Mouse (Mus musculus): Measurements from ENCODE around the gene Mansc4.

Mansc4 gene

DNA sequence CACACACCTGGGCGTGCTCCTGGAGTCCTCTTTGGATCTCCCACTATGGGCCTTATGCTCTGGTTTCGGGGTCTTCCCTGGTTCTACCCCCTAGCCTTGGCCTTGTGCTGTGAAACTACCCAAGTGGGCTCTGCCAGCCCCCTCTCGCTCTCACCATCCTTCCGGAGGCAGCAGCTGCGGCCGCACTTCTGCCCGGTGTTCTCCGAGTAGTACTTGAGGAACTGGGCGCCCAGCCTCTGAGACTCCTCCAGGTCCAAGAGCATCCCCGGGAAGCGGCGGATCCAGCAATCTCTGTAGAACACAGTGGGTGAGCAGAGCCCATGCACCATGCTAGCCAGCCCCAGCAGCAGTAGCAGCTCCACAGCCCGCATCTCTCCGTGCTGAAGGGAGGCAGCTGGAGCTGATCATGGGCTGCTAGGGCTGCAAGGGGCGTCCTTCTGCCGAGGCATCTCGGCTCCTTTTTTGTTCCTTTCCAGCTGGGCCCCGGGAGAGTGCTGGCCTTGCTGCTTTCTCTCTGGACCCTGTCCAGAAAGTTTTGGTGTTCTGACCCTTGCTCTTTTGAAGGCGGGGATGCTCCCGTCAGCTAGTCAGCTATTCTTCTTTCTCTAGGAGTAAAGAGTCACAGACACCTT, at the start of gene Mansc4:
Gene Mansc4, minus strand, starts transcription at position 439 of the 632 bp plus-strand sequence.
- in situ Hi-C loops (cut with MboI; ENCODE audit: low pct_unique_long_range_greater_than_20kb in 1 of 2, low sequenced_read_pairs in 2 of 2, unreplicated experiment in 1 of 2) = loop anchor here (25.0 kb wide), 2 partner anchors 449 to 1901 kb away; partner anchors contain the start of genes Med21 (in 1 of the 2) and Tm7sf3 (in 1 of the 2)

GRCm38 (mm10) chr6:147127239-147127638, 40.4 kb upstream of the Mansc4 start:
- in situ Hi-C loops (cut with MboI; ENCODE audit: low pct_unique_long_range_greater_than_20kb in 1 of 2, low sequenced_read_pairs in 2 of 2, unreplicated experiment in 1 of 2) = no loop called here

GRCm38 (mm10) chr6:147121320-147121719, 34.5 kb upstream of the Mansc4 start:
- in situ Hi-C loops (cut with MboI; ENCODE audit: low pct_unique_long_range_greater_than_20kb in 1 of 2, low sequenced_read_pairs in 2 of 2, unreplicated experiment in 1 of 2) = no loop called here

- in situ Hi-C loops (cut with MboI; ENCODE audit: low pct_unique_long_range_greater_than_20kb in 1 of 2, low sequenced_read_pairs in 2 of 2, unreplicated experiment in 1 of 2) = loop anchor here in 1 of 2 experiments (10.0 kb wide), 1 partner anchor 117 kb away; no protein-coding TSS in a partner anchor
Measured at GRCm38 (mm10) chr6:147118190-147118589, 31.4 kb upstream of the Mansc4 start.

- in situ Hi-C loops (cut with MboI; ENCODE audit: low pct_unique_long_range_greater_than_20kb in 1 of 2, low sequenced_read_pairs in 2 of 2, unreplicated experiment in 1 of 2) = loop anchor here in 1 of 2 experiments (10.0 kb wide), 1 partner anchor 117 kb away; no protein-coding TSS in a partner anchor
Measured at GRCm38 (mm10) chr6:147117764-147118163, 30.9 kb upstream of the Mansc4 start.

DNA sequence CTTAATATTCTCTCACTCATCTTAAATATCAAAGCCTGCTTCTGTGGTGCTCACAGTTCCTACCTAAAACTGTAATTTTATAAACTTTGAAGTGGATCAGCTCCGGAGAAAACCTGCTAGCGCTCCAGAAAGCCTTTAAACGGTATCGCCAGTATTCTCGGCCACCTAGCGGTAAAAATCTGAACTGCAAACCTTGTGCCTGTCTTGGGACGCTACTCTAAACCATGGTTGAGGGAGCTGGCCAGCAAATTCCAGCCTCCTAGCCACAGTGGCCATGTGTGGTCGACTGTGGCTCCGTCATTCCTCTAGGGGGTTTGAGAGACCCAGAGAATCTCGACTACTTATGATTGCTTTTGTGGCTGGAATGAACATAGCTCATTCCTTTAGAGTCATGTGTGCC, 29.7 kb upstream of the Mansc4 start:
- in situ Hi-C loops (cut with MboI; ENCODE audit: low pct_unique_long_range_greater_than_20kb in 1 of 2, low sequenced_read_pairs in 2 of 2, unreplicated experiment in 1 of 2) = loop anchor here in 1 of 2 experiments (10.0 kb wide), 1 partner anchor 118 kb away; no protein-coding TSS in a partner anchor

DNA sequence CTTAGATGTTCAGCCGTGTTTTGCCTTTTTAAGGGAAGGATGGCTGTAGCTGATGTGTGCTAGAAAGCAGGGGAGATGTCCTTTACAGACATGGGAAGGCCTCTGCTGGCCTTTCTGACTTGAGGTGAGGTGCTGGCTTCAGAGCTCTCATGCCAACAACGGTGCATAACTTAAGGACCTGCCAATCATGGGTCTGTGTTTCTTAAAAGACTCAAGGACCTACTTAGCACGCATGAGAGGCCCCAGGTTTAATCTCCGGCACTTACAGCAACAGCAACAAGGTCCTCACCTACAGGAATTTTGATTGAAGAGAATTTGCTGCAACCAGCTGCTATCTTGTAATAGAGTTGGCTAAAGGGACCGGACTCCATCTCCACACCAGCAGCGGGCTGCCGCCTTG, 22.5 kb upstream of the Mansc4 start:
- in situ Hi-C loops (cut with MboI; ENCODE audit: low pct_unique_long_range_greater_than_20kb in 1 of 2, low sequenced_read_pairs in 2 of 2, unreplicated experiment in 1 of 2) = no loop called here

DNA sequence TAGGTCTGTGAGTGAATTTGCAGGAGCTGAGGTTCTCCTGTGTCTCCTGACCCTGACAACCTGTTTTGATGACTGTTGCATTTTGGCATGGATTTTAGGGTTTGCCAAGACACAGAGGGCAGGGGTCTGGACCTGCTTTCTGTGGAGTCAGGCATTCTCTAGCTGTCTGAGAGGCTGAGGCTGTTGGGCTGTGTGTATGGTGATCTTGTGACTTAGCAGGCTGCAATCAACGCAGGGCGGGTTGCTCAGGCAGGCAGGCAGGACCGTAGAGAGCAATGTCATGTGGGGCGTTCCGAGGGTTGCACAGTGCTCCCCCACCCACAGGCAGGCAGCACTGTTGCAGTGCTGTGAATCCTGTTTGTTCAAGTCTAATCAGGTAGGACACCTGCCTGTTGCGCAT, 19.9 kb upstream of the Mansc4 start:
- in situ Hi-C loops (cut with MboI; ENCODE audit: low pct_unique_long_range_greater_than_20kb in 1 of 2, low sequenced_read_pairs in 2 of 2, unreplicated experiment in 1 of 2) = no loop called here

DNA sequence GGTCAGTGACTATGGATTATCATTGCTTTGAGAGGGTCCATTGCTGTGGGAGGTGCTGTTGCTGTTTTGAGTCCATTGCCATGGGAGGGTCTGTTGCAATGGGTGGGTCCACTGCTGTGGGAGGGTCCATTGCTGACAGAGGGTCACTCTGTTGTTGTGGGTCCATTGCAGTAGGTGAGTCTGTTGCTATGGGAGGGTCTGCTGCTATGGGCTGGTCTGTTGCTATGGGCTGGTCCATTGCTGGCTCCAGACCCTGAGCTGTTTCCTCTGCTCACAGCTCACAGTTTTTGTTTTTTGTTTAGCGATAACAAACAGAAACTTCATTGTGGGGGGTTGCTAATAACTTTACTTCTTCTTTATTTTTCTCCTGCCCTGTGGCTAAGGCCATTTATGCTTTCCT, 18.7 kb upstream of the Mansc4 start:
- in situ Hi-C loops (cut with MboI; ENCODE audit: low pct_unique_long_range_greater_than_20kb in 1 of 2, low sequenced_read_pairs in 2 of 2, unreplicated experiment in 1 of 2) = no loop called here

DNA sequence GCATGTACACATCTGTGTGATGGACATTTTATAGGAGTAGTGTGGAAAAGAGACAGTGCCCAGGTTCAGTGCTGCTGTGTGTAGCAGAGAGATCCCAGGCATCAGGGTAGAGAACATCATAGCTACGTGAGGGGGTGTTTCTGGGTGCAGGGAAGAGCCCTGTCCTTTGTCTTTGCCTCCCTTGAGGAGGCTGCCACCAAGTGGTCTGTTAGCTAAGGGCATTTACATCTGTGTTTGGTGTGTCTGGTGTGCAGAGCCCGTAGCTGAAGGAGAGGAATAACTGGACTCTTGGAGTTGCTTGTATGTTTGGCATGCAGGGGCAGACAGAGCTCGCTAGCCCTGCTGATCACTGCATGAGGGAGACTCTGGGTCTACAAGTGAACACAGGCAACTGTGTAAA, 15.5 kb upstream of the Mansc4 start:
- in situ Hi-C loops (cut with MboI; ENCODE audit: low pct_unique_long_range_greater_than_20kb in 1 of 2, low sequenced_read_pairs in 2 of 2, unreplicated experiment in 1 of 2) = no loop called here

- in situ Hi-C loops (cut with MboI; ENCODE audit: low pct_unique_long_range_greater_than_20kb in 1 of 2, low sequenced_read_pairs in 2 of 2, unreplicated experiment in 1 of 2) = loop anchor here (25.0 kb wide), 2 partner anchors 462 to 1888 kb away; partner anchors contain the start of genes Med21 (in 1 of the 2) and Tm7sf3 (in 1 of the 2)
Measured at GRCm38 (mm10) chr6:147099458-147100277, 12.8 kb upstream of the Mansc4 start.

DNA sequence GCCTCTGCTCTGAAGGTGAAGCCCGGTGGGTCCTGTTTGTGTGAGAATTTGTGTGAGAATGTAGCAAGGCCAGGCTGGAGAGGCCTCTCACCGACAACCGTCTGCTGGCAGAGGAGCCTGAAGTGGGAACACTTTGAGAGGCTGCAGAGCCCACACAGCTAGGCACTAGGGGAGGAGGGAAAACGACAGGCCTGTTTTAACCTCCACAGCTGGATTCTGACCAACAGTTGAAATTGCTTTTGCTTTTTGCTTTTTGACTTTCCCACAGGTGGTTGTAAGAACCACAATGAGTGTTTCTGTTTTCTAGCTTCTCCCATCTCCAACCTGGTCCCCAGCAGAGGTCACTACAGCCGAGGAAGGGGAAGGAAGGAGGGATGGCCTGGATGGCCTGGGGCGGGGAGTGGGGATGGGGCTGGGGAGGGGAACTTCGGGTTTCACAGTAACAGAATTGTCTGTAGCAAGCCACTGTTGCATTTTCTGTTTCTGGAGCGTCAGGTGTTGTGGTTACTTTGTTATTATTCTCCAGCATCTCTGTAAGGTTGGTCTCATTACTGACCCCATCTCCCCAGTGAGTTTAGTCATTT, 10.6 kb upstream of the Mansc4 start:
- in situ Hi-C loops (cut with MboI; ENCODE audit: low pct_unique_long_range_greater_than_20kb in 1 of 2, low sequenced_read_pairs in 2 of 2, unreplicated experiment in 1 of 2) = loop anchor here (25.0 kb wide), 2 partner anchors 460 to 1890 kb away; partner anchors contain the start of genes Med21 (in 1 of the 2) and Tm7sf3 (in 1 of the 2)

DNA sequence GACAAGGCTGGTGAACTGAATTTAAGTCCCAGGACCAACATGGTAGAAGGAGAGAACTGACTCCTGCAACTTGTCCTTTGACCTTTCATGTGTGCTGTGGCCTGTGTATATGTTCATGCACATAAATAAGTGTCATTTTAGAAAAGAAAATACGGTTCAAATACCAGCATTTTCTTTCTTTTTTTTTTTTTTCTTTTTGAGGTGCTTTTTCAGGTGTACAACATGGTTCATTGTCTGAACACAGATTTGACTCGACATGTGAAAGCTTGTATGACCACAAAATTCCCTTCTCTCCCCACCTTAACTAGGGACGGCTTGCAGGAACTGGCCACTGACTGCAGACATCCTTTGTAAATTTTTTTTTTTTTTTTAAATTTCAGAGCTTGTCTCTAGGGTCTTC, 10.1 kb upstream of the Mansc4 start:
- in situ Hi-C loops (cut with MboI; ENCODE audit: low pct_unique_long_range_greater_than_20kb in 1 of 2, low sequenced_read_pairs in 2 of 2, unreplicated experiment in 1 of 2) = loop anchor here (25.0 kb wide), 2 partner anchors 460 to 1890 kb away; partner anchors contain the start of genes Med21 (in 1 of the 2) and Tm7sf3 (in 1 of the 2)

- in situ Hi-C loops (cut with MboI; ENCODE audit: low pct_unique_long_range_greater_than_20kb in 1 of 2, low sequenced_read_pairs in 2 of 2, unreplicated experiment in 1 of 2) = loop anchor here (25.0 kb wide), 2 partner anchors 459 to 1891 kb away; partner anchors contain the start of genes Med21 (in 1 of the 2) and Tm7sf3 (in 1 of the 2)
Measured at GRCm38 (mm10) chr6:147096109-147096508, 9.3 kb upstream of the Mansc4 start.

DNA sequence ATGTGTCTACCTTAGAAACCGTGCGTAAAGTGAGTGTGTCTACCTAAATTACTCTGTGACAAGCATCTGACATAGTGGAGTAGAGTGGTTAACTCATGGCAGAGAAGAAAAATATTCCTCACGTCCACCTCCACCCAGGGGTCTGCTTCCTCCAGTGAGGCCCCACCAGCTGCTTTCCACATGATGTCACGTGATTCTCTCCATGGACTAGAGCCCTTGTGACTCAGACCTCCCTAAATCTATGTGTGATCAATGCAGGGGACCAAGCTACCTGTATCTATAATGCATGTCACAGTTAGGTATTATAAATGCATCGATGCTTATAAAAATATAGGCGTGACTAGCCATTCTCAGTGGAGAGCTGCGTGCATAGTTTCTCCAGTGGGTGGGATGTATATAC, 7.9 kb upstream of the Mansc4 start:
- in situ Hi-C loops (cut with MboI; ENCODE audit: low pct_unique_long_range_greater_than_20kb in 1 of 2, low sequenced_read_pairs in 2 of 2, unreplicated experiment in 1 of 2) = loop anchor here (25.0 kb wide), 2 partner anchors 457 to 1893 kb away; partner anchors contain the start of genes Med21 (in 1 of the 2) and Tm7sf3 (in 1 of the 2)

GRCm38 (mm10) chr6:147092136-147092535, 5.3 kb upstream of the Mansc4 start:
- in situ Hi-C loops (cut with MboI; ENCODE audit: low pct_unique_long_range_greater_than_20kb in 1 of 2, low sequenced_read_pairs in 2 of 2, unreplicated experiment in 1 of 2) = loop anchor here (25.0 kb wide), 2 partner anchors 455 to 1895 kb away; partner anchors contain the start of genes Med21 (in 1 of the 2) and Tm7sf3 (in 1 of the 2)

DNA sequence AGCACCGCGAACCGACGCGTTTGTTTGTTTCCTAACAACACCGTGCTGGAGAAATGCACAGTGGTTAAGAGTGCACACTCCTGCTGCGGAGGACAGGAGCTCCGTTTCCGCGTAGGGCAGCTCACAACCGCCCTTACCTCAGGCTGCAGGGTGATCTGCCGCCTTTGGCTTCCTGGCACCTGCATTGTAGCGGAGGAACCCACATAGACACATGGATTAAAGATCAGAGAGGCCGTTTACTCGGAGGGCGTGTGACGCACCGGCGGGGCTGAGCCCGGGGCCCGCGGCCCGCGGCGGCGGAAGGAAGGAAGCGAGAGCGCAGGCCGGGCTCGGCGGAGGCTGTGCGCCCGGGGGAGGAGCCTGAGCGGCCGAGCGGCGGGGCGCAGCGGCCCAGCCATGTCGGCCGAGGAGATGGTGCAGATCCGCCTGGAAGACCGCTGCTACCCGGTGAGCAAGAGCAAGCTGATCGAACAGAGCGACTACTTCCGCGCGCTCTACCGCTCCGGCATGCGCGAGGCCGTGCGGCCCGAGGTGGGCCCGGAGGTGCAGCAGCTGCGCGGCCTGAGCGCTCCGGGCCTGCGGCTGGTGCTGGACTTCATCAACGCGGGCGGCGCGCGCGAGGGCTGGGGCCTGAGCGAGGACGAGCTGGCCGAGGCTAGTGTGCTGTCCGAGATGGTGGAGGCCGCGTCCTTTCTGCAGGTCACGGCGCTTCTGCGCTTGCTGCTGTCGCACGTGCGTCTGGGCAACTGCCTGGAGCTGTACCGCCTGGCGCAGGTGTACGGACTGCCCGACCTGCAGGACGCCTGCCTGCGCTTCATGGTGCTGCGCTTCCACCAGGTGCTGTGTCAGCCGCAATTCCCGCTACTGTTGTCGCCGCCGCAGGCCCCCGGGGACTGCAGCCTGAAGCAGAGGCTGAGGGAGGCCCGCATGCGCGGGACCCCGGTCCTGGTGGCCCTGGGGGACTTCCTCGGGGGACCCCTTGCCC, 4.6 kb upstream of the Mansc4 start, which contains the start of gene Klhl42:
Gene Klhl42, plus strand, starts transcription at position 244 of the 985 bp plus-strand sequence.
- in situ Hi-C loops (cut with MboI; ENCODE audit: low pct_unique_long_range_greater_than_20kb in 1 of 2, low sequenced_read_pairs in 2 of 2, unreplicated experiment in 1 of 2) = loop anchor here (25.0 kb wide), 2 partner anchors 454 to 1896 kb away; partner anchors contain the start of genes Med21 (in 1 of the 2) and Tm7sf3 (in 1 of the 2)
